Mouse (Mus musculus) forebrain, embryonic 13.5 days (tissue): ENCODE data around the gene Sept9. TPM values are rescaled to one million over a fixed set of nuclear protein-coding genes. Genes with fewer than 3 reads are reported as not detected.

Source experiments
- ATAC-seq: fragments of 200-750 bp; cut with Nextera tagmentation; 2 replicates; pipeline ENCODE4 v1.8.0; 2017
- H3K27ac ChIP-seq: fragments of 300-500 bp; sonication (generic); 2 replicates; pipeline ENCODE4 v1.5.1; 2015; ENCODE audit warnings: inconsistent platforms, mild to moderate bottlenecking, moderate library complexity
- H3K27me3 ChIP-seq: fragments of 300-500 bp; sonication (generic); 2 replicates; pipeline ENCODE4 v1.6.1; 2015; ENCODE audit warnings: mild to moderate bottlenecking, inconsistent platforms
- H3K36me3 ChIP-seq: fragments of 300-500 bp; sonication (generic); 2 replicates; pipeline ENCODE4 v1.6.1; 2015; ENCODE audit warnings: mild to moderate bottlenecking, inconsistent platforms; ENCODE audit not compliant: poor library complexity, severe bottlenecking
- H3K4me1 ChIP-seq: fragments of 300-500 bp; sonication (generic); 2 replicates; pipeline ENCODE4 v1.6.1; 2015; ENCODE audit warnings: inconsistent platforms
- H3K4me2 ChIP-seq: fragments of 300-500 bp; sonication (generic); 2 replicates; pipeline ENCODE4 v1.6.1; 2015; ENCODE audit warnings: inconsistent platforms, mild to moderate bottlenecking, moderate library complexity
- H3K4me3 ChIP-seq: fragments of 300-500 bp; sonication (generic); 2 replicates; pipeline ENCODE4 v1.5.1; 2015; ENCODE audit warnings: mild to moderate bottlenecking, inconsistent platforms
- H3K9ac ChIP-seq: fragments of 300-500 bp; sonication (generic); 2 replicates; pipeline ENCODE4 v1.6.1; 2015; ENCODE audit warnings: mild to moderate bottlenecking, inconsistent platforms
- H3K9me3 ChIP-seq: fragments of 300-500 bp; sonication (generic); replicated peaks from 2 replicates; pipeline ENCODE4 v1.6.1; 2016; ENCODE audit warnings: inconsistent platforms
- WGBS: fragments of 180-500 bp; shearing (Covaris S2); methylation state at CpG from one replicate; pipeline ENCODE4 v1.1.7; 2015; 5-methylcytosine and 5-hydroxymethylcytosine counted together
- polyA plus RNA-seq: library from polyadenylated mRNA; unstranded; fragments of >200 nt; fragmentation: Nextera tagmentation; extraction: Ambion mirVana; gene quantifications from 2 replicates; pipeline ENCODE4 v1.2.1, GENCODE M21; 2015

Sept9 gene
- polyA plus RNA-seq, 1 experiment from 2014 or later, result 142 TPM

GRCm38 (mm10) chr11:117292446-117292845 lies 93.0 kb downstream of the Sept9 start:
- Histone ChIP-seq H3K4me1 (peaks cover 24% of the 10 kb centered on the region), H3K27me3 (no peaks in the 10 kb centered on the region), H3K4me3 (no peak overlapping the region), H3K9ac (no peak overlapping the region), H3K27ac (no peak overlapping the region), H3K9me3 (no peaks in the 10 kb centered on the region), H3K4me2 (no peak overlapping the region), H3K36me3 (peaks cover 27% of the 10 kb centered on the region)
- no peak for ATAC-seq
- WGBS, result 87% methylated on average over 11 of the region's 11 CpGs

GRCm38 (mm10) chr11:117295266-117295665 lies 95.8 kb downstream of the Sept9 start:
- H3K36me3 ChIP-seq, result peaks cover 24% of the 10 kb centered on the region
- peaks cover 24% of the 10 kb centered on the region for H3K4me1 ChIP-seq
- WGBS, result 67% methylated on average over 7 of the region's 7 CpGs
- H3K4me2 ChIP-seq, result no peak overlapping the region
- no peaks in the 10 kb centered on the region for H3K9me3 ChIP-seq
- ATAC-seq, result no peak
- peak overlapping the region; percentile 30; the same call in 1 of the 2 replicates for H3K9ac ChIP-seq
- H3K27ac ChIP-seq, result no peak overlapping the region
- no peak overlapping the region for H3K4me3 ChIP-seq
- H3K27me3 ChIP-seq, result no peaks in the 10 kb centered on the region

GRCm38 (mm10) chr11:117296116-117296499 lies 96.6 kb downstream of the Sept9 start:
- Histone ChIP-seq H3K36me3 (peaks cover 16% of the 10 kb centered on the region), H3K4me3 (no peak overlapping the region), H3K9me3 (no peaks in the 10 kb centered on the region), H3K9ac (no peak overlapping the region), H3K4me1 (peaks cover 24% of the 10 kb centered on the region), H3K4me2 (no peak overlapping the region), H3K27ac (no peak overlapping the region; the same call in 1 of the 2 replicates), H3K27me3 (no peaks in the 10 kb centered on the region)
- no peak for ATAC-seq
- 70% methylated on average over 4 of the region's 4 CpGs for WGBS

- Histone ChIP-seq H3K9me3 (no peaks in the 10 kb centered on the region), H3K9ac (no peak overlapping the region), H3K4me3 (no peak overlapping the region), H3K27me3 (no peaks in the 10 kb centered on the region), H3K36me3 (peaks cover 10% of the 10 kb centered on the region), H3K27ac (peak overlapping the region; percentile 31; the same call in 1 of the 2 replicates), H3K4me2 (no peak overlapping the region), H3K4me1 (peaks cover 24% of the 10 kb centered on the region)
- 82% methylated on average over 10 of the region's 14 CpGs for WGBS
- peak; percentile 53; the same call in 1 of the 2 replicates for ATAC-seq
Measured at GRCm38 (mm10) chr11:117296500-117297189, 97.2 kb downstream of the Sept9 start.

- Histone ChIP-seq H3K9ac (no peak overlapping the region), H3K4me2 (no peak overlapping the region), H3K4me1 (peaks cover 28% of the 10 kb centered on the region), H3K27ac (peak overlapping the region; percentile 31; the same call in 1 of the 2 replicates), H3K9me3 (no peaks in the 10 kb centered on the region), H3K36me3 (peaks cover 4% of the 10 kb centered on the region; the same call in 1 of the 2 replicates), H3K27me3 (no peaks in the 10 kb centered on the region), H3K4me3 (no peak overlapping the region)
- 87% methylated on average over 3 of the region's 3 CpGs for WGBS
- no peak for ATAC-seq
Measured at GRCm38 (mm10) chr11:117297190-117297829, 97.8 kb downstream of the Sept9 start.

- ATAC-seq, result no peak
- H3K9ac ChIP-seq, result no peak overlapping the region
- 99% methylated on average over 4 of the region's 6 CpGs for WGBS
Measured at GRCm38 (mm10) chr11:117299741-117300140, 100.3 kb downstream of the Sept9 start.

GRCm38 (mm10) chr11:117300809-117301208 lies 101.3 kb downstream of the Sept9 start:
- H3K36me3 ChIP-seq, result peaks cover 6% of the 10 kb centered on the region
- ATAC-seq, result no peak
- H3K4me3 ChIP-seq, result no peak overlapping the region
- 94% methylated on average over 4 of the region's 4 CpGs for WGBS
- no peak overlapping the region for H3K27ac ChIP-seq
- H3K9me3 ChIP-seq, result no peaks in the 10 kb centered on the region
- no peaks in the 10 kb centered on the region for H3K27me3 ChIP-seq
- no peak overlapping the region for H3K4me2 ChIP-seq
- no peak overlapping the region for H3K9ac ChIP-seq
- peaks cover 19% of the 10 kb centered on the region for H3K4me1 ChIP-seq

More at GRCm38 (mm10) chr11:117299741-117300140, 100.3 kb downstream of the Sept9 start:
- Histone ChIP-seq H3K27ac (no peak overlapping the region), H3K36me3 (peaks cover 6% of the 10 kb centered on the region), H3K9me3 (no peaks in the 10 kb centered on the region), H3K4me1 (peaks cover 30% of the 10 kb centered on the region), H3K27me3 (no peaks in the 10 kb centered on the region), H3K4me2 (no peak overlapping the region), H3K4me3 (no peak overlapping the region)

- H3K9ac ChIP-seq, result no peak overlapping the region
- no peak overlapping the region for H3K4me3 ChIP-seq
- H3K4me1 ChIP-seq, result peaks cover 10% of the 10 kb centered on the region; the same call in 1 of the 2 replicates
- peaks cover 6% of the 10 kb centered on the region for H3K36me3 ChIP-seq
- H3K27ac ChIP-seq, result no peak overlapping the region
- H3K4me2 ChIP-seq, result no peak overlapping the region
- no peak for ATAC-seq
- WGBS, result 58% methylated on average over 6 of the region's 6 CpGs
- H3K27me3 ChIP-seq, result no peaks in the 10 kb centered on the region
- no peaks in the 10 kb centered on the region for H3K9me3 ChIP-seq
Measured at GRCm38 (mm10) chr11:117301716-117302115, 102.3 kb downstream of the Sept9 start.

GRCm38 (mm10) chr11:117302371-117302770 lies 102.9 kb downstream of the Sept9 start:
- Histone ChIP-seq H3K9ac (no peak overlapping the region), H3K9me3 (no peaks in the 10 kb centered on the region), H3K4me1 (0 out of 2 replicates have a peak, but pooled peaks cover 6% of the 10 kb centered on the region), H3K4me3 (no peak overlapping the region), H3K27me3 (no peaks in the 10 kb centered on the region), H3K27ac (no peak overlapping the region), H3K4me2 (no peak overlapping the region), H3K36me3 (peaks cover 6% of the 10 kb centered on the region)
- 91% methylated on average over 5 of the region's 5 CpGs for WGBS
- no peak for ATAC-seq

- H3K27ac ChIP-seq, result no peak overlapping the region
- ATAC-seq, result no peak
- H3K4me2 ChIP-seq, result no peak overlapping the region
- H3K9me3 ChIP-seq, result no peaks in the 10 kb centered on the region
- H3K36me3 ChIP-seq, result peaks cover 6% of the 10 kb centered on the region
- H3K9ac ChIP-seq, result no peak overlapping the region
- 89% methylated on average over 7 of the region's 7 CpGs for WGBS
- H3K4me1 ChIP-seq, result peaks cover 39% of the 10 kb centered on the region
- no peaks in the 10 kb centered on the region for H3K27me3 ChIP-seq
- H3K4me3 ChIP-seq, result no peak overlapping the region
Measured at GRCm38 (mm10) chr11:117305509-117306188, 106.2 kb downstream of the Sept9 start.

GRCm38 (mm10) chr11:117306311-117307088 lies 107.0 kb downstream of the Sept9 start:
- 74% methylated on average over 14 of the region's 14 CpGs for WGBS
- H3K27ac ChIP-seq, result no peak overlapping the region
- H3K9me3 ChIP-seq, result no peaks in the 10 kb centered on the region
- no peak overlapping the region for H3K4me2 ChIP-seq
- H3K4me1 ChIP-seq, result peaks cover 48% of the 10 kb centered on the region
- H3K36me3 ChIP-seq, result peaks cover 6% of the 10 kb centered on the region
- no peak overlapping the region for H3K4me3 ChIP-seq
- H3K9ac ChIP-seq, result no peak overlapping the region
- H3K27me3 ChIP-seq, result no peaks in the 10 kb centered on the region
- no peak for ATAC-seq
